Mouse (Mus musculus) T-cell, adult 2 months (primary cell): ENCODE measurements around the gene Alyref2.
A peak's percentile ranks its signal among the peaks of the same experiment; 100 is the strongest.
"Not testable (repeated sequence)": the region's sequence is repeated elsewhere in the genome, so short reads cannot be mapped to it uniquely, and the experiment has no call there.

ENCODE experiments used
- DNase-seq: peaks from one replicate; pipeline ENCODE4 v3.0.0; 2022; ENCODE audit warnings: low spot score

Gene Alyref2

GRCm38 (mm10) chr1:171503250-171503591, at the start of gene Alyref2:
Gene Alyref2, plus strand, starts transcription at chr1:171503478.
- DNase-seq: peak; percentile 95

- no peak for DNase-seq
Measured at GRCm38 (mm10) chr1:171454926-171455325, 48.4 kb upstream of the Alyref2 start.

- no peak for DNase-seq
Measured at GRCm38 (mm10) chr1:171457568-171457967, 45.7 kb upstream of the Alyref2 start.

- DNase-seq: no peak
Measured at GRCm38 (mm10) chr1:171459791-171460190, 43.5 kb upstream of the Alyref2 start.

GRCm38 (mm10) chr1:171460551-171461503, 42.5 kb upstream of the Alyref2 start:
- DNase-seq: no peak

GRCm38 (mm10) chr1:171463133-171463532, 40.1 kb upstream of the Alyref2 start:
- no peak for DNase-seq

- DNase-seq: no peak
Measured at GRCm38 (mm10) chr1:171465749-171466412, 37.4 kb upstream of the Alyref2 start.

- DNase-seq: no peak
Measured at GRCm38 (mm10) chr1:171466565-171466964, 36.7 kb upstream of the Alyref2 start.

- no peak for DNase-seq
Measured at GRCm38 (mm10) chr1:171469678-171470077, 33.6 kb upstream of the Alyref2 start.

GRCm38 (mm10) chr1:171470371-171470871, 32.9 kb upstream of the Alyref2 start:
- peak; percentile 65 for DNase-seq

GRCm38 (mm10) chr1:171470896-171471295, 32.4 kb upstream of the Alyref2 start:
- DNase-seq: no peak

GRCm38 (mm10) chr1:171471452-171471851, 31.8 kb upstream of the Alyref2 start:
- no peak for DNase-seq

- not testable (repeated sequence) for DNase-seq
Measured at GRCm38 (mm10) chr1:171471941-171472340, 31.3 kb upstream of the Alyref2 start.

- no peak for DNase-seq
Measured at GRCm38 (mm10) chr1:171473506-171473905, 29.8 kb upstream of the Alyref2 start.

- DNase-seq: no peak
Measured at GRCm38 (mm10) chr1:171473920-171474640, 29.2 kb upstream of the Alyref2 start.

- DNase-seq: no peak
Measured at GRCm38 (mm10) chr1:171477123-171477522, 26.2 kb upstream of the Alyref2 start.

GRCm38 (mm10) chr1:171477758-171478545, 25.3 kb upstream of the Alyref2 start:
- peak; percentile 20 for DNase-seq

- peak; percentile 60 for DNase-seq
Measured at GRCm38 (mm10) chr1:171478968-171479367, 24.3 kb upstream of the Alyref2 start.

- no peak for DNase-seq
Measured at GRCm38 (mm10) chr1:171494241-171494640, 9.0 kb upstream of the Alyref2 start.

GRCm38 (mm10) chr1:171495371-171495770, 7.9 kb upstream of the Alyref2 start:
- no peak for DNase-seq

GRCm38 (mm10) chr1:171499856-171500255, 3.4 kb upstream of the Alyref2 start:
- no peak for DNase-seq
